Mouse (Mus musculus): ENCODE measurements around the gene Rxra.

- no peak for TF ChIP-seq GATA1 (IDR thresholded peaks at IDR 0.05; ENCODE audit: borderline replicate concordance, low read length)
- no peak for TF ChIP-seq FLI1 (IDR thresholded peaks at IDR 0.05; ENCODE audit: low read length)
Observed at GRCm38 (mm10) chr2:27639631-27640334, 36.5 kb upstream of the Rxra start.

Data from megakaryocyte, embryonic 14.5 days (primary cell).